Mouse (Mus musculus): ENCODE data around the gene Rsph9.

GRCm38 (mm10) chr17:46156680-46157079 lies 12.7 kb upstream of the Rsph9 start:
- TF ChIP-seq CTCF (conservative IDR thresholded peaks at IDR 0.05; ENCODE audit: insufficient read depth, insufficient read length, low read depth, low read length), result no peak
- no peak for TF ChIP-seq POLR2A (IDR thresholded peaks at IDR 0.05; ENCODE audit: low read depth, low read length)

Data from kidney, adult 2 months (tissue).